Mouse (Mus musculus) testis, adult 2 months (tissue): Measurements from ENCODE around the gene Nol12.

Experiments
- CTCF ChIP-seq: fragments of 200-500 bp; IDR thresholded peaks from 2 replicates; pipeline ENCODE4 v1.5.1; 2012; ENCODE audit warnings: low read depth, mild to moderate bottlenecking, inconsistent platforms, low read length, moderate library complexity; ENCODE audit not compliant: control insufficient read depth, insufficient read depth, insufficient replicate concordance
- POLR2A ChIP-seq: fragments of 200-500 bp; IDR thresholded peaks from 2 replicates; pipeline ENCODE4 v1.6.1; 2012; ENCODE audit warnings: low read depth, mild to moderate bottlenecking, inconsistent platforms, low read length, moderate library complexity; ENCODE audit not compliant: control insufficient read depth

DNA sequence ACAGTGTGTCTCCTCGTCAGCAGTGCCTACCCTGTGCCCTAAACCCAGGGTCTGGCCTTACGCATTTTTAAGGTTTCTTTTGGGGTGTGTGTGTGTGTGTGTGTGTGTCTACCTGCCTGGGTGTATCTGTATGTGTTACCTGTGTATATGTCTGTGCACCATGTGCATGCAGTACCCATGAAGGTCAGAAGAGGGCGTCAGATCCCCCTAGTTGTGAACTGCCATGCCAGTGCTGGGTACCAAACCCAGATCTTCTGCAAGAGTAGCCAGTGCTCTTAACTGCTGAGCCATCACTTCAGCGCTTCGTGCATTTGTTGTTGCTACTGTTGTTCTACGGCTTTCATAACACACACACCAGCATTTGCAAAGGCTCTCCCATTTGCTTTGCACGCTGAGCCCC is 57.5 kb downstream of the Nol12 start:
- TF ChIP-seq CTCF (peak; percentile 50; the same call in 1 of the 2 replicates), POLR2A (no peak)
